Mouse (Mus musculus) spleen, adult 2 months (tissue): ENCODE measurements around the gene Lexm.

ENCODE experiments used
- CTCF ChIP-seq: fragments of 200-500 bp; IDR thresholded peaks from 2 replicates; pipeline ENCODE4 v1.5.1; 2011; ENCODE audit warnings: mild to moderate bottlenecking, inconsistent platforms; ENCODE audit not compliant: insufficient read depth, insufficient read length, insufficient replicate concordance; ENCODE audit errors: extremely low read depth
- POLR2A ChIP-seq: fragments of 200-500 bp; IDR thresholded peaks from 2 replicates; pipeline ENCODE4 v1.6.1; 2011; ENCODE audit warnings: low read depth, low read length, inconsistent platforms

DNA sequence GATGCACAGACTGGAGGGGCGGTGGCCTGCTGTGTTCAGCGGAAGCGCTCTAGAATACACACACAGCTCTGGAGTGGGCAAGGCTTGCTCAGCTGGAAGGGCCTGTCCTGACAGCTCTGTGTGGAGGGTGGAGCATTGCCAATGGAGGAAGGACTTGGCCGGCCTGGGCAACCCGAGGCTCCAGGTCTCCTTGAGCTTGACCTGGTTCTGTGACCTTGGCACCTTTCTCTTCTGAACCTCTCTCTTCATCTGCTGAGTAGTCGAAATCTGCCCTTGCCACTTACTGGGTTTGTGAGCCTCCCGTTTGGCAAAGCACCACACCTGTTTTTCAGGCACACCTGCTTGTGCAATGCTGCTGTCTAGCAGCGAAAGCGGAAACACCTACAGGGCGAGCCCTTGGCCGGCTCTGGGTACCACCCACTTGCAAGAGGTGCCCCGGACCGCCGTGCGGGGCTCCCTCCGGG, 5.0 kb upstream of the Lexm start, which contains the start of gene Ttc22:
- TF ChIP-seq POLR2A, result no peak
- TF ChIP-seq CTCF, result no peak
